Mouse (Mus musculus) embryo, embryonic 9.5 days (tissue): ENCODE measurements at regions not wholly inside any gene's neighbourhood (a gene's known extent, or its start where the extent isn't known, plus 50 kb on each side); places are given as distances from the start of the nearest gene placed in this dataset.

Experiments used
- DNase-seq: peaks from one replicate; pipeline ENCODE4 v3.0.0-alpha.2; 2017; ENCODE audit errors: extremely low spot score

DNA sequence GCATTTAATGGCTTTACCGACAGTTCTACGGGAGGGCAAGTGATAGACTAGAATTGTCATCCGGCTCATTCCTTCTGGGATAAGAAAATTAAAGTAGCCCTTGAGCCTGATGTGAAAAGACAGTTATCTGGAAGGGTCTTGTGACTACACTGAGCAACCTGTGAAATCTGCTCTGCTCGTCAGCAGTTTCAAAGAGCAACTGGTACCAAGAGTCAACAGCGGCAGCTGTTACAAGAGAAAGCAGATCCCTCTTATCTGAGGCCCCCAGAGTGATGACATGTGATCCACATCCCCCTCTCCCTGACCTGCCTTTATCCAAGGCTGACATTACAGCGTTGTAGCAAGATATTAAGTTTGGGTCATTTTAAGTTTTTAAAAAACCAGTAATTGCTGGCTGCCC lies 52.6 kb upstream of the Unc13c start:
- DNase-seq, result peak; percentile 24

GRCm38 (mm10) chr9:74023922-74024321 lies 55.2 kb upstream of the Unc13c start:
- no peak for DNase-seq

DNA sequence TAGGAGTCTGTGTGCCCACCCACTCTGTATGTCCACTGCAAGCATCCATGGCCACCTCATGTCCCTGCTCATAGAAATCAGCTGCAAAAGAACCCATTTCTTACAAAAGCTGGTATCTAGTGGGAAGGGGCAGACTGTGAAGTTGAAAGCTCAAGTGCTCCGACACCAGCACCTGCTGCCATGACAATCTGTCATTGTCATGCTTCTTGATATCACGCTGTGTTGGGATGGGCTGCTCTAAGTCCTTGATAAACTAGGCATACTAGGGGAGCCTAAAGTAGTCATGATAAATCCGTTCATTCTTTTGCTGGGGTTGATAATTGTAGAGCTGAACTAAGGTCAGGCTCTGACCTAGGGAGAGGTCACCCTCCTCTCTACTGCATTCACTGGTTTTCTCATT lies 57.4 kb upstream of the Unc13c start:
- DNase-seq, result no peak

- DNase-seq, result peak; percentile 15
Measured at GRCm38 (mm10) chr9:74028438-74028837, 59.7 kb upstream of the Unc13c start.

DNA sequence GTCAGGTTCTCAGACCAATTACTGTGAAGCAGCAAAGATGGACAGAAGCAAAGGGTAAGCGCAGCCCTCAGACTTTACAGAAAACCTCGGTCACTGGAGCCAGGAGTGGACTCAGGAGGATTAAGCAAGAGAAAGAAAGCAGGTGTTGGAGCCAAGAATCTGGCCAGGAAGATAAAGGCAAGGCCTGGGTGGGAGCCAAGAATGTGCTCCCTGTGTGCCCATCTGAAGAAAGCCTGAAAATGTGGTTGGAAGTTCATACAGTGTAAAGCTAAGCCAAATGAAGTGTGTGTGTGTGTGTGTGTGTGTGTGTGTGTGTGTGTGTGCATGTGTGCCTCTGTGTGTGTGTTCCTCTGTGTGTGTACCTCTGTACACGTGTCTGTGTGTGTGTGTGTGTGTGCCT lies 64.2 kb upstream of the Wdr72 start:
- no peak for DNase-seq

- DNase-seq, result no peak
Measured at GRCm38 (mm10) chr9:74049776-74050175, 60.4 kb upstream of the Wdr72 start.

GRCm38 (mm10) chr9:74056709-74057108 lies 53.4 kb upstream of the Wdr72 start:
- no peak for DNase-seq

DNA sequence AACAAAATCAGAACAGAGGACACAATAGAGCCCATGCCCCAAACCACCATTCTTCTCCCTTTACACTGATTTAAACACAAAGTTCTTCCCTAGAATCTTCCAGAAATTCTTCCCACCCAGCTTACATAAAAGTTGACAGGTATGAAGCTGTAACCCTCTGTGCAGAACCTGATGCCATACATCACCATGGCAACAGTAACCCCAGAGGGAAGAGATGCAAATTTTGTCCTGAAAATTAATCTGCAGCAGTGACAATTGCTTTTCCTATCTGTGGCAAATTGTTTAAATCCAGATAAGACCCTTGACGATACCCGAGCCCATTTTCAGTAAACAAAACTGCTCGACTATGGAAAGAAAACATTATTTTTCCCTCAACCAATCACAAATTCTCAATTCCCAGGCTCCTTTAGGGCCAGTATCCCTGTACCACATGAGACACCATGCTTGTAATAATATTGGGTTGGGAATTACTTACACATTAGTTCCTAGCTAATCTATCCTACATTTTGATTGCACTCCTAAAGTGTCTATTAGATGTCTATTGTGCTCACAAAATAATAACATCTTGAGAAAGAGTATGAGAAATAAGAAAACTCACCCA lies 52.6 kb upstream of the Wdr72 start:
- DNase-seq, result no peak

DNA sequence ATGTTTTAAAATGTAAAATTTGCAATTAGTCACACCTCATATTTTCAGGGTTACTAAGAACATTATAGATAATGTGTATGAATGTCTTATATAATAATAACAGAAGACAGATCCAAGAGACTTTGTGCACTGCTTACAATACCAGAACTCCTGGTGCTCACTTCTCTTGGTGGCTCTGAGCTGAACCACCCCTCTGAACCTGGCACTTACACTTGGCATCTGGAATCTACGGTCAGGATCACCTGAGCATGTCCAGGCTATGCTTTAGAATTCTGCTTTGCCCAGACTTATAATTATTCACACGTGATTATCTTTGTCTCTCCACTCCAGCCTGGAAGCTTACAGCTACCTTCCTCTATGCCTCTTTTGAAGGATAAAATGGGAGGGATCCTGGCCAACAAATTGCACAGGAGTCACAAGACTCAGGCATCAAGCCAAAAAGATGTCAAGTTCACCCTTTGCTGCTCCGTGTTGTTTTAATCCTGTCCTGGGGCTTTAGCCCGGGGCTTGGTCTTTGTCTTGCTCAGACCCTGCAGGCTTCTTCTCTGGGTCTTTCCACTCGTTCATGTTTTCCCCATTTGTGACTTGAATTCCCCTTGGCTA lies 51.8 kb upstream of the Wdr72 start:
- DNase-seq, result no peak
